Mouse (Mus musculus) thymus, adult 2 months (tissue): ENCODE data around the gene Commd1.
A peak's percentile ranks its signal among the peaks of the same experiment; 100 is the strongest.

Experiments
- CTCF ChIP-seq: fragments of 200-500 bp; IDR thresholded peaks from 2 replicates; pipeline ENCODE4 v1.5.1; 2012; ENCODE audit warnings: mild to moderate bottlenecking, control low read depth, low read length, moderate library complexity, borderline replicate concordance; ENCODE audit not compliant: control insufficient read depth, poor library complexity, insufficient read depth; ENCODE audit errors: extremely low read depth
- POLR2A ChIP-seq: fragments of 200-500 bp; IDR thresholded peaks from 2 replicates; pipeline ENCODE4 v1.6.1; 2012; ENCODE audit warnings: mild to moderate bottlenecking, low read length, control low read depth, moderate library complexity; ENCODE audit not compliant: control insufficient read depth, poor library complexity, insufficient read depth; ENCODE audit errors: extremely low read depth

DNA sequence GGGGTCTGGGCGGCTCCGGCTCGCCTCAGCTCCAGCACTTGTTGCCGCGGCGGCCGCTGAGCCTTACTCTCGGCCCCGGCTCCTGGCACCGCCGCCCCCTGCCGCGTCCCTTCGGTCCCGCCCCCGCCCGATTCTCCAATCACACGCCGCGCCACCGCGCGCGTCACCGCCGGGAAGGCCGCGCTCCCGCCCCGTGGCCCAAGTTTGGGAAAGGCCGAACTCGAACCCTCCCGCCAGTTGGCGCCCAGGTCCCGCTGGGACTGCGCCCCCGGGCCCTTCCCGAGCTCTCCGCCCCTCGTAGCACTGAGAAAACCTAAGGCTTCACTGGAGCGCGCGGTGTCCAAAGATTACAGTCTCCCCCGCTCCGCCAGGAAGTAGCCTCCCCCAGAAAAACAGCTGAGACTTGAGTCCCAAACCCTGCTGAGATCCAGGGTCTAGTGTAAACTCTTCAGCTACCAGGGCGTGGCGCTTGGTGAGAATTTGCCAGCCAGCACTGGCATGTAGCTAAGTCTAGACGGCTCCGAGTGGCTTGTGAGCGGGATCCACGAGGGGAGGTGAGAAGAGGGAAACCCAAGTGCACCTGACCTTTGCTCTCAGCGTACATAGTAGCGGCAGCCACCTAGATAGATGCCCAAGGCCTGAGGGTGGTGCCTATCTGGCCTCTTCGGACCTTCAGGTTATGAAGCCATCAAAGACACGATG, 122.4 kb downstream of the Commd1 start:
- TF ChIP-seq POLR2A = peak; percentile 96
- peak; percentile 51; the same call in 1 of the 2 replicates for TF ChIP-seq CTCF
